Mouse (Mus musculus) embryonic facial prominence, embryonic 12.5 days (tissue): ENCODE measurements around the gene Gpn2. TPM values are rescaled to one million over a fixed set of nuclear protein-coding genes. Genes with fewer than 3 reads are reported as not detected.
A peak's percentile ranks its signal among the peaks of the same experiment; 100 is the strongest.

ENCODE experiments used
- ATAC-seq: fragments of 200-750 bp; cut with Nextera tagmentation; 2 replicates; pipeline ENCODE4 v1.8.0; 2017; ENCODE audit not compliant: insufficient number of reproducible peaks, insufficient read depth, low FRiP score, low TSS enrichment
- H3K27ac ChIP-seq: fragments of 300-500 bp; sonication (generic); 2 replicates; pipeline ENCODE4 v1.5.1; 2016; ENCODE audit warnings: mild to moderate bottlenecking
- H3K27me3 ChIP-seq: fragments of 300-500 bp; sonication (generic); 2 replicates; pipeline ENCODE4 v1.6.1; 2016; ENCODE audit warnings: mild to moderate bottlenecking, moderate library complexity
- H3K36me3 ChIP-seq: fragments of 300-500 bp; sonication (generic); 2 replicates; pipeline ENCODE4 v1.6.1; 2016; ENCODE audit warnings: mild to moderate bottlenecking
- H3K4me1 ChIP-seq: fragments of 300-500 bp; sonication (generic); 2 replicates; pipeline ENCODE4 v1.6.1; 2016
- H3K4me2 ChIP-seq: fragments of 300-500 bp; sonication (generic); replicated peaks from 2 replicates; pipeline ENCODE4 v1.6.1; 2016; ENCODE audit warnings: mild to moderate bottlenecking, moderate library complexity
- H3K4me3 ChIP-seq: fragments of 300-500 bp; sonication (generic); 2 replicates; pipeline ENCODE4 v1.5.1; 2016; ENCODE audit warnings: mild to moderate bottlenecking
- H3K9ac ChIP-seq: fragments of 300-500 bp; sonication (generic); 2 replicates; pipeline ENCODE4 v1.6.1; 2016; ENCODE audit warnings: mild to moderate bottlenecking, moderate library complexity
- H3K9me3 ChIP-seq: fragments of 300-500 bp; sonication (generic); 2 replicates; pipeline ENCODE4 v1.6.1; 2016; ENCODE audit warnings: mild to moderate bottlenecking, moderate library complexity
- WGBS: fragments of 180-500 bp; shearing (Covaris S2); methylation state at CpG from one replicate; pipeline ENCODE4 v1.1.7; 2016; 5-methylcytosine and 5-hydroxymethylcytosine counted together
- polyA plus RNA-seq: library from polyadenylated mRNA; unstranded; fragments of >200 nt; fragmentation: Nextera tagmentation; extraction: Ambion mirVana; gene quantifications from 2 replicates; pipeline ENCODE4 v1.2.1, GENCODE M21; 2016

Gpn2 gene
- polyA plus RNA-seq, 1 experiment from 2014 or later = 20.0 TPM

DNA sequence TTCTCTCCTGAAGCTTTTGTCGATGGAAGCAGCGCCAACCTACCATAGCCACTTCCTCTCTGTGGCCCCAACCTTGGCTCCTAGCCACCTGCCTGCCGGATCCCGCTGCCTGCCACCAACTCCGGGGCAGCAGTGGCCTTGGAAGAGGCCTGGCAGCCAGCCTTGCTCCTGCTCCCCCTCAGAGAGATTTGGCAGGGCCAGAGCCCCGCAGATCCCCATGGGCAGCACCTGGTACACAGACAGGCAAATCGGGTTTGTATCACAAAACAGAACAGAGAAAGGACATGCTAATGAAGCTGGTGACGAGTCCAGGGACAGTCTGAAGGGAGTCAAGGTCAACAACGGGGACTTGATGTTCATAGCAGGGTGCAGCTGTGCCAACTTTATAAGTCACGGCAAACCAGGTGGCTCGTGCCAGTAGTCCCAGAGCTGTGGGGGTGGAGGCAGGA is 21.0 kb upstream of the Gpn2 start:
- Histone ChIP-seq H3K27ac (no peak overlapping the region), H3K4me3 (no peak overlapping the region), H3K9me3 (no peaks in the 10 kb centered on the region), H3K4me2 (no peak overlapping the region), H3K9ac (no peak overlapping the region), H3K27me3 (no peaks in the 10 kb centered on the region), H3K4me1 (no peaks in the 10 kb centered on the region), H3K36me3 (no peaks in the 10 kb centered on the region)
- WGBS = 76% methylated on average over 11 of the region's 11 CpGs
- no peak for ATAC-seq

DNA sequence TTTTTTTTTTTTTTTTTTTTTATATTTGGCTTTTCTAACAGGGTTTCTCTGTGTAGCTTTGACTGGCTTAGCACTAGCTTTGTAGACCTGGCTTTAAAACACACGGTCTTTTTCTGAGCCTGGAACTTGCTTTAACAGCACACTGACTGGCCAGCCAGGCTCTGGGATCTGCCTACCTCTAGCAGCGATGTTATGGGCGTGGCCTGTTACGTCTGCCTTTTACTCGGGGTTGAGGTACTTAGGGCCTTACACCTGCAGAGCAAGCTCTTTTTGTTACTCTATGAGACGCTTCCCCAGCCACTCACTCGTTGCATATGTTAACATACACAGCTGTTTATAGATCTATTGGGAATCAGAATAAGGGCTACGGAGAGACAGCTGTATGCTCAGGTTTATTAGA is 16.9 kb upstream of the Gpn2 start:
- Histone ChIP-seq H3K27ac (no peak overlapping the region), H3K27me3 (no peaks in the 10 kb centered on the region), H3K36me3 (no peaks in the 10 kb centered on the region), H3K4me3 (no peak overlapping the region), H3K4me2 (no peak overlapping the region), H3K9ac (no peak overlapping the region), H3K9me3 (no peaks in the 10 kb centered on the region), H3K4me1 (no peaks in the 10 kb centered on the region)
- 22% methylated on average over 8 of the region's 8 CpGs for WGBS
- ATAC-seq = no peak

DNA sequence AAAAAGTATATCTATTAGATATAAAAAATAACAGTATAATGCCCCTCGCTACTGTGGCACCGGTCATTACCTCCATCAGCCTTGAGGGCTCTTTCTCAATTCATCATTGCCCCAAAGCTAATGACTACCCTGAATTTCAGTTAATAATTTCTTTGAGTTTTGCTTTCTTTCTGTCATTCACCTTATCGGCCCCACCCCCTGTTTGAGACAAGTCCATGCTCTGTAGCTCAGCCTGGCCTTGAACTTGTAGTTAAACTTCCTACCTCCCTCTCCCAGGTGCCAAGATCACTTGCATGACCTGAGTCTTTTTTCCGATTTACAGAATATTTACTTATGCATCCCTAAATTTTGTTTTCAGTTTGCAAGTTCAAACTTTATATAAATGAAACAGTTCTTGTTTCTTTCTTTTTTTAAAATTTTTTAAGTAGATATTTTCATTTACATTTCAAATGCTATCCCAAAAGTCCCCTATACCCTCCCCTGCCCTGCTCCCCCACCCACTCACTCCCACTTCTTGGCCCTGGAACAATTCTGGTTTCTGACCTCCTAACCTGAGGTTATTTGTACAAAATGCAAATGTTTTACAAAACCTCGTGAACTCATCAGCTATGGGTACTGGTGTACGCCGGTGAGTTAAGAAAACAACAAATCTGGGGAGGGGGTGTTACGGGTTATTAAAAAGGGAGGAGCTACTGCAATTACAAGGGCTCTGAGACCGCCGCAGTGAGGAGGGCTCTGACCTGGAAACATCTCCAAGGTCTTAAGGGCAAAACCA is 14.7 kb upstream of the Gpn2 start:
- H3K9ac ChIP-seq = no peak overlapping the region
- no peaks in the 10 kb centered on the region for H3K9me3 ChIP-seq
- no peak overlapping the region for H3K4me2 ChIP-seq
- ATAC-seq = no peak
- H3K36me3 ChIP-seq = no peaks in the 10 kb centered on the region
- WGBS = 71% methylated on average over 10 of the region's 10 CpGs
- no peaks in the 10 kb centered on the region for H3K27me3 ChIP-seq
- H3K4me1 ChIP-seq = no peaks in the 10 kb centered on the region
- no peak overlapping the region for H3K4me3 ChIP-seq
- H3K27ac ChIP-seq = no peak overlapping the region

DNA sequence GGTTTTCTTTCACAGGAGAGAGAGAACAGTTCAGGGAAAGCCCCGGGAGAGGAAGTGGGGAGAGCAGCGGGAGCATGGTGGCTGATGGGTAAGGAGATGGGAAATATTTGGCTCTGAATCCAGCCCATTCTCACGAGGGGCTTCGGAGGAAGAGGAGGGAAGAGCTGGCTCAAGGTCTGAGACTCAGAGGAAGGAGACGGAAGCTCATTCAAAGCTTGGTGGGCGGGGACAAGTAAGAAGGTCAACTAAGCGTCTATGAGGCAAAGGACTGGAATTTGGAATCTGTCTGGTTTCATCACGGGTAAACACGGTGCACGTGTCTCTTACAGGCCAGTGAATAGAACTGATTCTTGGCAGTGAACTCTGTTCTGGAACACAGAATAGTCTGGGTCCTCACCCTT is 14.1 kb upstream of the Gpn2 start:
- no peaks in the 10 kb centered on the region for H3K4me1 ChIP-seq
- no peak overlapping the region for H3K4me2 ChIP-seq
- no peaks in the 10 kb centered on the region for H3K9me3 ChIP-seq
- no peaks in the 10 kb centered on the region for H3K27me3 ChIP-seq
- H3K27ac ChIP-seq = no peak overlapping the region
- WGBS = 59% methylated on average over 10 of the region's 10 CpGs
- no peak for ATAC-seq
- H3K4me3 ChIP-seq = no peak overlapping the region
- no peaks in the 10 kb centered on the region for H3K36me3 ChIP-seq
- no peak overlapping the region for H3K9ac ChIP-seq

DNA sequence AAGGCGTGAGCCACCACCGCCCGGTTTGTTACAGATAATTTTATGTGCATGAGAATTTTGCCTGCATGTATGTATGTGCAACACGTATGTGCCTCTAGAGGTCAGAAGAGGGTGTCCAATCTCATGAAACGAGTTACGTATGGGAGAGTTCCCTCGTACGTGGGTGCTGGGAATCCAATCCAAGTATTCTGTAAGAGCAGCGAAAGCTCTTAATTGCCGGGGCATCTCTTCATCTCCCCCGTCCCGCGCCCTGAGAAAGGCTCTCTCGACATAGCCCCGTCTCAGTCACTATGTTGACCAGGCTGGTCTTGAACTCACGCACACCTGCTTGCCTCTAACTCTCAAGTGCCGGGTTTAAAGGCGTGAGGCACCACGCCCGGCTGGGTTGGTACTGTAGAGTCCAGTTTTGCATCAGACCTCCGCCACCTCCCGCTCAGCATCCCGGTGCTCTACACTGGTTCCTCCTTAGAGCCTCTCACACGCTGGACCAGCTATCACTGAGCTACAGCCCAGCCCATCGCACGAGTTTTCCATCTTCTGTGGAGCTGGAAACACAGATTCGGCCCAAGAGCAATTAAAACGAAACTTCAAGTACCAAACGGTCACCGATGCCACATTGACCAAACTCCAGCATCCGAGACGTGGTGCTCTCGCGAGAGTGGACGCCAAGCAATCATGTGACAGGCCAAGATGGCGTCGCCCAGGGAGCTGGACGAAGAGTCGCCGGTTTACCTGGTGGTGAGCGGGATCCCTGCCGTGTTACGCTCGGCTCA is 9.9 kb upstream of the Gpn2 start, which contains the start of gene Gpatch3:
TSS of gene Gpatch3 (plus strand) at position 676 of the 773 bp plus-strand sequence.
- 7% methylated on average over 44 of the region's 44 CpGs for WGBS
- H3K27ac ChIP-seq = peak within 1 kb of the TSS; percentile 86
- H3K4me3 ChIP-seq = peak within 1 kb of the TSS; percentile 99
- H3K9me3 ChIP-seq = no peaks in the 10 kb centered on the region
- H3K36me3 ChIP-seq = peaks cover 14% of the 10 kb centered on the region
- peak within 1 kb of the TSS; percentile 95 for H3K4me2 ChIP-seq
- ATAC-seq = peak; percentile 77
- peak within 1 kb of the TSS; percentile 92 for H3K9ac ChIP-seq
- no peaks in the 10 kb centered on the region for H3K27me3 ChIP-seq
- H3K4me1 ChIP-seq = peaks cover 7% of the 10 kb centered on the region

DNA sequence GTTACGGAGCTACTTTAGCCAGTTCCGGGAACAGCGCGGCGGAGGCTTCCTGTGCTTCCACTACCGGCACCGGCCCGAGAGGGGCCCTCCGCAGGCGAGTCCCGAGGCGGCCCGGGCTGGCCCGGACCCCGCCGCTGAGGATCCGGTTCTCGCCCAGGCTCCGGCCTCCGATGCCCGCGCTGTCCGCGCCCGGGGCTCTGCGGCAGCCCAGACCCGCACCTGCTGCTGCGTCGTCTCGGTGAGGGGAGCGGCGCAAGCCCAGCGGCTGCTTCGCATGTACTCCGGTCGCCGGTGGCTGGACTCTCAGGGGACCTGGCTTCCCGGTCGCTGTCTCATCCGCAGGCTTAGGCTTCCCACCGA is 9.3 kb upstream of the Gpn2 start:
- Histone ChIP-seq H3K27me3 (no peaks in the 10 kb centered on the region), H3K9me3 (no peaks in the 10 kb centered on the region), H3K4me1 (peaks cover 7% of the 10 kb centered on the region), H3K4me2 (peak overlapping the region; percentile 95), H3K4me3 (peak overlapping the region; percentile 99), H3K36me3 (peaks cover 20% of the 10 kb centered on the region), H3K9ac (peak overlapping the region; percentile 92), H3K27ac (peak overlapping the region; percentile 86; the same call in 1 of the 2 replicates)
- ATAC-seq = 0 out of 2 replicates have a peak, but pooled peaks have one; percentile 7
- WGBS = under 1% methylated on average over 41 of the region's 41 CpGs

DNA sequence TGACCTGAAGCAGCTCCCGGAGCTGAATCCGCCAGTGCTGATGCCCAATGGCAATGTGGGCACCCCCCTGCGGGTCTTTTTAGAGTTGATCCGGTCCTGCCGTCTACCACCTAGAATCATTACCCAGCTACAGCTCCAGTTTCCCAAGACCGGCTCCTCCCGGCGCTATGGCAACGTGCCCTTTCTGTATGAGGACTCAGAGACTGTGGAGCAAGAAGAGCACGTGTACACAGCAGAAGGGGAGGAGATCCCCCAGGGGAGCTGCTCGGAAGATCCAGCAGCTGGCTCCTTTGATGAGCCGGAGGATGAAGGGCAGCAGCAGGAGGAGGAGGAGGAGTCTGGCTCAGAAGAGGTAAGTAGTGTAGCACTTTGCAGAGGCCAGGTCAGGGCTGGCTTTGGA is 6.2 kb upstream of the Gpn2 start:
- H3K36me3 ChIP-seq = peaks cover 41% of the 10 kb centered on the region
- H3K27me3 ChIP-seq = no peaks in the 10 kb centered on the region
- H3K9me3 ChIP-seq = no peaks in the 10 kb centered on the region
- 71% methylated on average over 12 of the region's 12 CpGs for WGBS
- no peak overlapping the region for H3K4me3 ChIP-seq
- H3K4me2 ChIP-seq = no peak overlapping the region
- no peak overlapping the region for H3K27ac ChIP-seq
- H3K4me1 ChIP-seq = peaks cover 7% of the 10 kb centered on the region
- ATAC-seq = no peak
- H3K9ac ChIP-seq = 0 out of 2 replicates have a peak overlapping the region, but pooled peaks have one; percentile 10

DNA sequence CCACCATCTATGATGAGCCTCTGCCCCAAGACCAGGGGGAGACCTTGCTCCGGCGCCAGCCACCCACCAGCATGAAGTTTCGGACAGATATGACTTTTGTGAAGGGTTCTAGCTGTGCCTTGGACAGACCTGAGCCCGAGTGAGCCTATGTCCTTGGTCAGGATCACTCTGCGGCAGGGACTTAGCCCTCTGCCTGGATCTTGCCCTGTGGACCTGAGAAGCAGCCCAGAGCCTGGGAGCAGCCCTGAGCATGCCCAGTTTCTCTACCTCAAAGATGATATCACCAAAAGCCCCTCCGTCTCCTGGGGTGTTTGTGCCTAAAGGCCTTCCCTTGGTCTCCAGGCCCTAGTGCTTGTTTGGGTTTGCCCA is 488 bp upstream of the Gpn2 start:
- peaks cover 10% of the 10 kb centered on the region; the same call in 1 of the 2 replicates for H3K4me1 ChIP-seq
- H3K27me3 ChIP-seq = no peaks in the 10 kb centered on the region
- H3K36me3 ChIP-seq = peaks cover 61% of the 10 kb centered on the region
- H3K27ac ChIP-seq = peak overlapping the region; percentile 67; the same call in 1 of the 2 replicates
- WGBS = 58% methylated on average over 6 of the region's 6 CpGs
- peak overlapping the region; percentile 98 for H3K4me2 ChIP-seq
- H3K9me3 ChIP-seq = no peaks in the 10 kb centered on the region
- peak overlapping the region; percentile 82 for H3K9ac ChIP-seq
- ATAC-seq = no peak
- H3K4me3 ChIP-seq = peak overlapping the region; percentile 86

DNA sequence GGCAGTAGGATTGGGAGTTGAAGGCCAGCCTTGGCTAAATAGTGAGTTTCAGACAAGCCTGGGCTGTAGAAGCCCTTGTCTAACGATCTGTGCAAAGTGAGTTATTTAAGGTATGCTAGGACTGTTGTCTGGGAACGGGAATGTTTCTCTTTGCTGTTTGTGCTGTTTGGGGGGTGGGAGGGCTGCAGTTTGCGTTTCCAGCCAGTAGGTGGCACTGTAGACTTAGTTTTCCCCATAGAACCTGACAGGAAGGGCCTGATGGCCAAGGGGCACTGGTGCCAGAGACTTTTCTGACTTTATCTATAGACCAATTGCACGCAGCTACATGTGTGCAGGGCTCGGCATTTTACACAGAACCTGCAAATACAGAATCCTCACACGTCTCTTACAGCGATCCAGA is 8.4 kb downstream of the Gpn2 start:
- Histone ChIP-seq H3K27ac (no peak overlapping the region), H3K27me3 (no peaks in the 10 kb centered on the region), H3K9me3 (no peaks in the 10 kb centered on the region), H3K36me3 (peaks cover 43% of the 10 kb centered on the region), H3K9ac (no peak overlapping the region), H3K4me2 (no peak overlapping the region), H3K4me3 (no peak overlapping the region), H3K4me1 (no peaks in the 10 kb centered on the region)
- no peak for ATAC-seq
- WGBS = 32% methylated on average over 7 of the region's 7 CpGs

DNA sequence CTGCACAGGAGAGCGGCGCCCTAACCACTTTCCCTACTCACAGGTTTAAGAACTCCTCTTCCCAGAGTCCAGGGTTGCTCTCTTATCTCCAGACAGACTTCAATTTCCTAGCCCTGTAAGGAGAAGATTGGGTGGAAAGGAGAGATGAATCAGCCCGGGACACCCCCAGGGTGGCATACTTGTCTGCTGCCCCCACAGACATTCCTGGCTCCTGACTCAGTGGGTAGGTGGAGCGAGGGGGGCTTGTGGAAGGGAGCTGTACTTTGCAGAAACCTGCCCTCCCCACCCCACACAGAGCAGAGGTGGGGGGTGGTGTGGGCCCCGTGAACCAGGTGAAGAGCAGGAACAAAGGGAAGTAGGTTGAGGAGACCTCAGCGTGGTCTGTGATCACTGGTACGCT is 11.4 kb downstream of the Gpn2 start:
- H3K27me3 ChIP-seq = peaks cover 23% of the 10 kb centered on the region
- no peak overlapping the region for H3K4me3 ChIP-seq
- ATAC-seq = no peak
- H3K4me2 ChIP-seq = no peak overlapping the region
- H3K9ac ChIP-seq = 0 out of 2 replicates have a peak overlapping the region, but pooled peaks have one; percentile 7
- peaks cover 14% of the 10 kb centered on the region for H3K36me3 ChIP-seq
- WGBS = 67% methylated on average over 7 of the region's 7 CpGs
- peaks cover 4% of the 10 kb centered on the region; the same call in 1 of the 2 replicates for H3K4me1 ChIP-seq
- 0 out of 2 replicates have a peak overlapping the region, but pooled peaks have one; percentile 6 for H3K27ac ChIP-seq
- H3K9me3 ChIP-seq = no peaks in the 10 kb centered on the region

DNA sequence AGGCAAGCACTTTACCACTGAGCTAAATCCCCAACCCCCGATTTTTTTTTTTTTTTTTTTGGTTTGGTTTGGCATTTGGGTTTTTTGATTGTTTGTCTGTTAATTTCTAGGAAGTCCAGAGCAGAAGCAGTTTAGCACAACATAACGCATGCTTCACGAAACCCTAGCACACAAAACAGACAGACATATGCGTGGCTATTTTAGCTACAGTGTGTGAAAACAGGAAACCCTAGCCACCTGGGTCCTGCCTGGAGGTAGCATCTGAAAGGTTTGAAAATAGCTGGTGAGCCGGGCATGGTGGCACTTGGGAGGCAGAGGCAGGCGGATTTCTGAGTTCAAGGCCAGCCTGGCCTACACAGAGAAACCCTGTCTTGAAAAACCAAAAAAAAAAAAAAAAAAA is 11.9 kb downstream of the Gpn2 start:
- no peak overlapping the region for H3K27ac ChIP-seq
- no peak overlapping the region for H3K4me2 ChIP-seq
- H3K36me3 ChIP-seq = peaks cover 8% of the 10 kb centered on the region
- 79% methylated on average over 6 of the region's 6 CpGs for WGBS
- no peaks in the 10 kb centered on the region for H3K9me3 ChIP-seq
- no peak overlapping the region for H3K9ac ChIP-seq
- peaks cover 4% of the 10 kb centered on the region; the same call in 1 of the 2 replicates for H3K4me1 ChIP-seq
- no peak for ATAC-seq
- peaks cover 28% of the 10 kb centered on the region for H3K27me3 ChIP-seq
- no peak overlapping the region for H3K4me3 ChIP-seq

DNA sequence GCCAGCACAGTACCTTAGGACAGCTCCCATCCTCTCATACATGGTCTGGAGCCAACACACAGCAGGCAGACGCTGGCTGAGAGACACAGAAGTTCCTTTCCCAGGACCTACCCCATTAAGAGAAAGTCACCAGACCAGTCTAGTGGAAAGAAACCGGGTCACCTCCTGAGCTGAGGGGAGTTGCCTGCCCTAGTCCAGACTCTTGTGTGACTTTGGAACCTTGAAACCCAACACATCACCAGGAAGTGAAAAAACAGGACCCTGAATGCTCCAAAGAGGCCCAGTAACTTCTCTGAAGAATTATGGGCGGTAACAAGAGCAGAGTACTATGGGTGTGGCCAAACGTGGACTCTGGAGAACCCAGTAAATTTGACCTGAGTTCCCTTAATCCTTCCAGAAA is 14.5 kb downstream of the Gpn2 start:
- H3K36me3 ChIP-seq = peaks cover 3% of the 10 kb centered on the region
- ATAC-seq = no peak
- no peak overlapping the region for H3K4me2 ChIP-seq
- no peak overlapping the region for H3K27ac ChIP-seq
- H3K4me3 ChIP-seq = no peak overlapping the region
- H3K9ac ChIP-seq = no peak overlapping the region
- H3K9me3 ChIP-seq = no peaks in the 10 kb centered on the region
- WGBS = 40% methylated on average over 4 of the region's 4 CpGs
- H3K4me1 ChIP-seq = peaks cover 4% of the 10 kb centered on the region; the same call in 1 of the 2 replicates
- H3K27me3 ChIP-seq = peaks cover 53% of the 10 kb centered on the region
